Mouse (Mus musculus) limb, embryonic 12.5 days (tissue): ENCODE results near the gene Plvap. TPM values are rescaled to one million over a fixed set of nuclear protein-coding genes. Genes with fewer than 3 reads are reported as not detected.

Experiments used
- ATAC-seq: fragments of 200-750 bp; cut with Nextera tagmentation; 2 replicates; pipeline ENCODE4 v1.8.0; 2017; ENCODE audit warnings: low read depth, moderate TSS enrichment; ENCODE audit not compliant: insufficient number of reproducible peaks, insufficient read depth, low FRiP score, low TSS enrichment
- H3K27ac ChIP-seq: fragments of 300-500 bp; sonication (generic); 2 replicates; pipeline ENCODE4 v1.5.1; 2016; ENCODE audit warnings: mild to moderate bottlenecking, moderate library complexity
- H3K27me3 ChIP-seq: fragments of 300-500 bp; sonication (generic); 2 replicates; pipeline ENCODE4 v1.6.1; 2016; ENCODE audit warnings: mild to moderate bottlenecking, moderate library complexity
- H3K36me3 ChIP-seq: fragments of 300-500 bp; sonication (generic); 2 replicates; pipeline ENCODE4 v1.6.1; 2016; ENCODE audit warnings: mild to moderate bottlenecking, moderate library complexity
- H3K4me1 ChIP-seq: fragments of 300-500 bp; sonication (generic); replicated peaks from 2 replicates; pipeline ENCODE4 v1.6.1; 2016
- H3K4me2 ChIP-seq: fragments of 300-500 bp; sonication (generic); 2 replicates; pipeline ENCODE4 v1.6.1; 2016; ENCODE audit warnings: mild to moderate bottlenecking, moderate library complexity
- H3K4me3 ChIP-seq: fragments of 300-500 bp; sonication (generic); replicated peaks from 2 replicates; pipeline ENCODE4 v1.5.1; 2016; ENCODE audit warnings: mild to moderate bottlenecking
- H3K9ac ChIP-seq: fragments of 300-500 bp; sonication (generic); replicated peaks from 2 replicates; pipeline ENCODE4 v1.6.1; 2016; ENCODE audit warnings: mild to moderate bottlenecking, moderate library complexity
- H3K9me3 ChIP-seq: fragments of 300-500 bp; sonication (generic); 2 replicates; pipeline ENCODE4 v1.6.1; 2016; ENCODE audit warnings: mild to moderate bottlenecking, moderate library complexity
- WGBS: fragments of 180-500 bp; shearing (Covaris S2); methylation state at CpG from one replicate; pipeline ENCODE4 v1.1.7; 2016; 5-methylcytosine and 5-hydroxymethylcytosine counted together
- polyA plus RNA-seq: library from polyadenylated mRNA; unstranded; fragments of >200 nt; fragmentation: Nextera tagmentation; extraction: Ambion mirVana; gene quantifications from 2 replicates; pipeline ENCODE4 v1.2.1, GENCODE M21; 2016

Gene Plvap
- polyA plus RNA-seq, 1 experiment from 2014 or later = 62.5 TPM

DNA sequence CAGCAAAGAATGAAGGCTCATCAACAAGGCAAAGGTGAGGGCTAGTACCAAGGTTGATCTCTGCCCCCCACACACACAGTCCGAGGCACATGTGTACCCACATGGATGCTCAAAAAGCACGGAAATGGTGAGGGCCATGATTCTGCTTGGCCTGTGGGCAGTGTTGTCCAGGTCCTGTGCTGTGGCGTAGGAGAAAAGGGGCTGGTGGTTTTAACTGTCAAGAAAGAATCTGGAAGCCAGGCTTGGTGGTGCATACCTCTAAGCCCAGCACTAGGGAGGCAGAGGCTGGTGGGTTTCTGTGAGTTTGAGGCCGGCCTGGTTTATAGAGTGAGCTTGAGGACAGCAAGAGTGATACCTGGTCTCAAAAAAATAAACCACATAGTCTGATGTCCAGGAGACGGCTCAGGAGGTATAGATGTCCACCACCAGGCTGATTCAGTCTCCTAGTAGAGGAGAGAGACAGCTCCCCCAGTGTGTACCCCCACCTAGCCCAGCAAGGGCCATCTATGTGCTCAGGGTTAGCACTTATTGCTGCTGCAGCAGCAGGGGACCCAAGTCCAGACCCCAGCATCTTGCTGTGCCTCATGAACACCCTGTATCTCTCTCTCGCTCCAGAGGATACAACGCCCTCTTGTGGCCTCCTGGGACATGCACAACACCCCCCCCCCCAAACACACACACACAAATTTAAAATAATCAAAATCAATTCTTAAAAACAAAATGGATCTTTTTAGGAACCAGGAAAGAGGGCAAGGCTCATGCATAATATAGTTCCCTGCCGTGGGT lies 38.8 kb downstream of the Plvap start:
- no peak overlapping the region for H3K4me3 ChIP-seq
- ATAC-seq = no peak
- peaks cover 50% of the 10 kb centered on the region for H3K36me3 ChIP-seq
- H3K9ac ChIP-seq = no peak overlapping the region
- no peaks in the 10 kb centered on the region for H3K9me3 ChIP-seq
- WGBS = 82% methylated on average over 8 of the region's 8 CpGs
- H3K27ac ChIP-seq = no peak overlapping the region
- no peak overlapping the region for H3K4me2 ChIP-seq
- no peaks in the 10 kb centered on the region for H3K27me3 ChIP-seq
- peaks cover 19% of the 10 kb centered on the region for H3K4me1 ChIP-seq

DNA sequence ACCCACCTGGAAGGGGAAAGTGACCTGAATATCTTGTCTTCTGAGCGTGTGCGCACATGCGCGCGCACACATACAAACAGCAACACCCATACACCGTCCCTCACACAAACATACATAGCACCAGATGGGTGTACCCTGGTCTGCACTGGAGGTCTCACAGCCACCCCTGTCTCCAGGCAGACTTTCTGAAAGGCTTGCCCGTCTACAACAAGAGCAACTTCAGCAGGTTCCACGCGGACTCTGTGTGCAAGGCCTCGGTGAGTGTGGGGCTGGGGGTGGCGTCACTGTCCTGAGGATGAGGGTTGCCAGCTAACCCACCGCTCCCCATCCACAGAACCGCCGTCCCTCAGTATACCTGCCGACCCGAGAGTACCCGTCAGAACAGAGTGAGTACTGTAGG lies 39.7 kb downstream of the Plvap start:
- 93% methylated on average over 17 of the region's 17 CpGs for WGBS
- no peak overlapping the region; the same call in 1 of the 2 replicates for H3K9ac ChIP-seq
- peaks cover 19% of the 10 kb centered on the region for H3K4me1 ChIP-seq
- H3K27me3 ChIP-seq = no peaks in the 10 kb centered on the region
- ATAC-seq = no peak
- H3K27ac ChIP-seq = no peak overlapping the region
- H3K36me3 ChIP-seq = peaks cover 50% of the 10 kb centered on the region
- H3K4me3 ChIP-seq = no peak overlapping the region
- H3K9me3 ChIP-seq = no peaks in the 10 kb centered on the region
- no peak overlapping the region for H3K4me2 ChIP-seq

DNA sequence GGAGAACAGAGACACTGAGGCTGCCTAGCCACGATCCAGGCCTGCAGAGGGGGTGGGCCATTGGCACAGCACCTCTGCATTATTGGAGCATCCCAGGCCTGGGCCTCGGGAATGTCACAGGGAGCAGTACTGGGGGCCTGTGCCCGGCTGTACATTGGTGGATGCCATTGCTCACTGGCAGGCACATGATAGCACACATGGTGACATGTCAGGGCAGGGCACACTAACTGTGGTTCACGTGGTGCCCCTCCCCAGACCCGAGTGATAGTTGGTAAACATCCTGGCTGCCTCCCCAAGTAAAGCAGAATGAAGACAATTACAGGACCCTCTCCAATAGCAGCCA lies 40.7 kb downstream of the Plvap start:
- no peak overlapping the region for H3K4me3 ChIP-seq
- ATAC-seq = no peak
- H3K36me3 ChIP-seq = peaks cover 58% of the 10 kb centered on the region
- H3K9ac ChIP-seq = no peak overlapping the region
- no peaks in the 10 kb centered on the region for H3K27me3 ChIP-seq
- no peak overlapping the region for H3K27ac ChIP-seq
- peaks cover 17% of the 10 kb centered on the region for H3K4me1 ChIP-seq
- H3K9me3 ChIP-seq = no peaks in the 10 kb centered on the region
- WGBS = 82% methylated on average over 5 of the region's 5 CpGs
- peak overlapping the region; percentile 93; the same call in 1 of the 2 replicates for H3K4me2 ChIP-seq

GRCm38 (mm10) chr8:71470146-71470912 lies 41.2 kb downstream of the Plvap start:
- no peak for ATAC-seq

DNA sequence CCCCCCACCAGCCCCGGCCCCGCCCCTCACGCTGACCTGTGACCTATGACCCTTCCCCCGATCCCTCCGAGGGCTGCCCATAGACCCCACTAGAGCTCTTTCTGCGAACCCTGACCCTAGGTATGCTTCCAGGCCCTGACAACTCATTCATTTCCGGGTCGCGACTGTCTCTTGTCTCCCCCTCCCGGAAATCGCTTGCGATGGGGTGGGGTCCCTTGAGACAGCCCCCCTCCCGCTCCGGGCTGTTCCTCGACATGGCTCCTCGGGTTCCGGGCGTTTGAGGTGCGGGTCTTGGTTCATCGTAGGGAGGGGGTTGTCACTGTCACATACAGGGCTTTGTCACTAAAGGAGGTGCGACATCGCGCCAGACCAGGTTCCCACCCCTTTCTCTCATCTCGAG lies 42.1 kb downstream of the Plvap start:
- Histone ChIP-seq H3K9me3 (no peaks in the 10 kb centered on the region), H3K4me2 (peak overlapping the region; percentile 93), H3K4me3 (peak overlapping the region; percentile 85), H3K36me3 (peaks cover 48% of the 10 kb centered on the region), H3K4me1 (peaks cover 18% of the 10 kb centered on the region), H3K9ac (peak overlapping the region; percentile 76), H3K27ac (peak overlapping the region; percentile 50; the same call in 1 of the 2 replicates), H3K27me3 (no peaks in the 10 kb centered on the region)
- WGBS = 1% methylated on average over 24 of the region's 24 CpGs
- no peak; the same call in 1 of the 2 replicates for ATAC-seq

More at GRCm38 (mm10) chr8:71470146-71470912, 41.2 kb downstream of the Plvap start:
- peak overlapping the region; percentile 93 for H3K4me2 ChIP-seq
- peak overlapping the region; percentile 85 for H3K4me3 ChIP-seq
- H3K27me3 ChIP-seq = no peaks in the 10 kb centered on the region
- peaks cover 17% of the 10 kb centered on the region for H3K4me1 ChIP-seq
- no peak overlapping the region for H3K27ac ChIP-seq
- H3K9me3 ChIP-seq = no peaks in the 10 kb centered on the region
- 94% methylated on average over 3 of the region's 3 CpGs for WGBS
- peaks cover 57% of the 10 kb centered on the region for H3K36me3 ChIP-seq
- H3K9ac ChIP-seq = peak overlapping the region; percentile 76; the same call in 1 of the 2 replicates

DNA sequence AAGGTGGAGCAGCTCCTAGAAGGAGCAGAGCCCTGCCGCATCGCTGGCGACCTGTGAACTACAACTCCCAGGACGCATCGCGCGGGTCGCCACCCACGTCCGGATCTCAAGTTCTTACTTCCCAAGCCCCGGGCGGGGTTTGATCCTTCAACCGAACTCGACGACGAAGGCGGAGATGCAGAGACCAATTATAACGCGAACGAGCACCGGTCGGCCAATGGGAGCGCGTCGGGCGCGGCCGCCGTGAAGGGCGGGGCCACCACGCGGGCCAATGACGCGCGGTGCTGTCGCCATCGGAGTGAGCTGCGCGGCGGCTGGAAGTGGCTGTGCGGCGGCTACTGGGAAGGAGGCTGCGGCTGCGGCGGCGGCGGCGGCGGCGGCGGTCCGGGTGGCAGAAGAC lies 42.6 kb downstream of the Plvap start, which contains the start of gene Dda1:
Gene Dda1 (plus strand): TSS at position 284 of the 400 bp plus-strand sequence.
- ATAC-seq = peak; percentile 82
- peak within 1 kb of the TSS; percentile 85 for H3K4me3 ChIP-seq
- no peaks in the 10 kb centered on the region for H3K27me3 ChIP-seq
- peaks cover 43% of the 10 kb centered on the region for H3K36me3 ChIP-seq
- H3K4me2 ChIP-seq = peak within 1 kb of the TSS; percentile 93
- peak within 1 kb of the TSS; percentile 50; the same call in 1 of the 2 replicates for H3K27ac ChIP-seq
- H3K4me1 ChIP-seq = peaks cover 23% of the 10 kb centered on the region
- no peaks in the 10 kb centered on the region for H3K9me3 ChIP-seq
- WGBS = 1% methylated on average over 50 of the region's 52 CpGs
- peak within 1 kb of the TSS; percentile 76 for H3K9ac ChIP-seq

GRCm38 (mm10) chr8:71468001-71468400 lies 43.6 kb downstream of the Plvap start:
- Histone ChIP-seq H3K27me3 (no peaks in the 10 kb centered on the region), H3K4me1 (peaks cover 27% of the 10 kb centered on the region), H3K36me3 (peaks cover 34% of the 10 kb centered on the region), H3K9ac (no peak overlapping the region), H3K4me3 (no peak overlapping the region; the same call in 1 of the 2 replicates), H3K27ac (no peak overlapping the region), H3K9me3 (no peaks in the 10 kb centered on the region), H3K4me2 (no peak overlapping the region)
- ATAC-seq = no peak
- 79% methylated on average over 1 of the region's 1 CpGs for WGBS

DNA sequence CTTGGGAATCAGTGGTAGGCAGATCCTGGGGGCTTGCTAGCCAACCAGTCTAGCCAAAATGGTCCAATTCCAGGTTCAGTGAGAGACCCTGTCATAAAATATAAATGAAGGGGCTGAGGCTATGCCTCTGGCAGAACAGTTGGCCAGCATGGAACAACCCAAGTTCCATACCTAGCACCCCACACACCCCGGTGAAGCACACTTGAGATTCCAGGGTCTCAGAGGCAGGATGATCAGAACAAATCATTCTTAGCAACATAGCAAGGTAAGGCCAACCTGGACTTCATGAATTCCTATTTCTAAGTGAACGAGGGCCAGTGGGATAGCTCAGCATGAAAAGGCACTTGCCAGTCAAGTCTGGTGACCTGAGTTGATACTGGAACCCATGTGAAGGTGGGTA lies 44.4 kb downstream of the Plvap start:
- H3K27me3 ChIP-seq = no peaks in the 10 kb centered on the region
- peaks cover 26% of the 10 kb centered on the region for H3K36me3 ChIP-seq
- peaks cover 35% of the 10 kb centered on the region for H3K4me1 ChIP-seq
- no peak overlapping the region for H3K4me2 ChIP-seq
- no peak for ATAC-seq
- H3K4me3 ChIP-seq = no peak overlapping the region
- H3K27ac ChIP-seq = no peak overlapping the region
- 91% methylated on average over 2 of the region's 2 CpGs for WGBS
- H3K9ac ChIP-seq = no peak overlapping the region
- H3K9me3 ChIP-seq = no peaks in the 10 kb centered on the region

GRCm38 (mm10) chr8:71466198-71466597 lies 45.4 kb downstream of the Plvap start:
- H3K27me3 ChIP-seq = no peaks in the 10 kb centered on the region
- peaks cover 42% of the 10 kb centered on the region for H3K4me1 ChIP-seq
- H3K4me3 ChIP-seq = no peak overlapping the region
- ATAC-seq = no peak
- no peaks in the 10 kb centered on the region for H3K9me3 ChIP-seq
- H3K4me2 ChIP-seq = no peak overlapping the region
- no peak overlapping the region for H3K9ac ChIP-seq
- H3K27ac ChIP-seq = no peak overlapping the region
- 95% methylated on average over 5 of the region's 5 CpGs for WGBS
- H3K36me3 ChIP-seq = peaks cover 24% of the 10 kb centered on the region

GRCm38 (mm10) chr8:71465733-71466132 lies 45.8 kb downstream of the Plvap start:
- peaks cover 24% of the 10 kb centered on the region for H3K36me3 ChIP-seq
- peak overlapping the region; percentile 92 for H3K4me2 ChIP-seq
- 84% methylated on average over 8 of the region's 8 CpGs for WGBS
- no peaks in the 10 kb centered on the region for H3K9me3 ChIP-seq
- H3K9ac ChIP-seq = no peak overlapping the region
- H3K27ac ChIP-seq = no peak overlapping the region
- peak overlapping the region; percentile 87 for H3K4me3 ChIP-seq
- H3K27me3 ChIP-seq = no peaks in the 10 kb centered on the region
- ATAC-seq = no peak
- peaks cover 42% of the 10 kb centered on the region for H3K4me1 ChIP-seq
